Mouse (Mus musculus): ENCODE data around the gene 1110002E22Rik.

Gene 1110002E22Rik

GRCm38 (mm10) chr3:138063731-138064329, 1.0 kb upstream of the 1110002E22Rik start:
- no peak for DNase-seq (ENCODE audit: extremely low spot score)

GRCm38 (mm10) chr3:138065930-138066329, 1.1 kb downstream of the 1110002E22Rik start:
- no peak for DNase-seq (ENCODE audit: extremely low spot score)

GRCm38 (mm10) chr3:138066348-138066856, 1.6 kb downstream of the 1110002E22Rik start:
- DNase-seq (ENCODE audit: extremely low spot score) = no peak

GRCm38 (mm10) chr3:138067288-138067687, 2.4 kb downstream of the 1110002E22Rik start, which contains the start of gene Gm5105:
TSS of gene Gm5105 (minus strand) at chr3:138067388.
- no peak for DNase-seq (ENCODE audit: extremely low spot score)

GRCm38 (mm10) chr3:138068103-138068502, 3.3 kb downstream of the 1110002E22Rik start:
- DNase-seq (ENCODE audit: extremely low spot score) = no peak

GRCm38 (mm10) chr3:138069756-138070511, 5.1 kb downstream of the 1110002E22Rik start:
- DNase-seq (ENCODE audit: extremely low spot score) = no peak

- DNase-seq (ENCODE audit: extremely low spot score) = no peak
Observed at GRCm38 (mm10) chr3:138071004-138071403, 6.2 kb downstream of the 1110002E22Rik start.

GRCm38 (mm10) chr3:138071476-138072073, 6.7 kb downstream of the 1110002E22Rik start:
- no peak for DNase-seq (ENCODE audit: extremely low spot score)

- DNase-seq (ENCODE audit: extremely low spot score) = no peak
Observed at GRCm38 (mm10) chr3:138074214-138074613, 9.4 kb downstream of the 1110002E22Rik start.

- DNase-seq (ENCODE audit: extremely low spot score) = no peak
Observed at GRCm38 (mm10) chr3:138075209-138075608, 10.4 kb downstream of the 1110002E22Rik start.

GRCm38 (mm10) chr3:138077476-138078340, 12.9 kb downstream of the 1110002E22Rik start:
- no peak for DNase-seq (ENCODE audit: extremely low spot score)

GRCm38 (mm10) chr3:138078701-138079100, 13.8 kb downstream of the 1110002E22Rik start:
- no peak for DNase-seq (ENCODE audit: extremely low spot score)

GRCm38 (mm10) chr3:138083073-138083637, 18.3 kb downstream of the 1110002E22Rik start:
- no peak for DNase-seq (ENCODE audit: extremely low spot score)

- DNase-seq (ENCODE audit: extremely low spot score) = no peak
Observed at GRCm38 (mm10) chr3:138083896-138084295, 19.0 kb downstream of the 1110002E22Rik start.

GRCm38 (mm10) chr3:138095301-138095700, 30.4 kb downstream of the 1110002E22Rik start:
- no peak for DNase-seq (ENCODE audit: extremely low spot score)

GRCm38 (mm10) chr3:138095718-138096117, 30.9 kb downstream of the 1110002E22Rik start:
- no peak for DNase-seq (ENCODE audit: extremely low spot score)

- no peak for DNase-seq (ENCODE audit: extremely low spot score)
Observed at GRCm38 (mm10) chr3:138096263-138097028, 31.6 kb downstream of the 1110002E22Rik start.

- no peak for DNase-seq (ENCODE audit: extremely low spot score)
Observed at GRCm38 (mm10) chr3:138097718-138098117, 32.9 kb downstream of the 1110002E22Rik start.

- DNase-seq (ENCODE audit: extremely low spot score) = no peak
Observed at GRCm38 (mm10) chr3:138101936-138102335, 37.1 kb downstream of the 1110002E22Rik start.

- no peak for DNase-seq (ENCODE audit: extremely low spot score)
Observed at GRCm38 (mm10) chr3:138103690-138104089, 38.8 kb downstream of the 1110002E22Rik start.

Data from embryo, embryonic 9.5 days (tissue).